Mouse (Mus musculus) brain, embryonic 14.5 days (tissue): ENCODE measurements around the gene Crim1.

Experiments used
- CTCF ChIP-seq: fragments of 200-500 bp; IDR thresholded peaks from 2 replicates; pipeline ENCODE4 v1.5.1; 2012; ENCODE audit warnings: inconsistent platforms, mild to moderate bottlenecking, moderate library complexity, borderline replicate concordance; ENCODE audit not compliant: insufficient read depth, insufficient read length; ENCODE audit errors: extremely low read depth
- POLR2A ChIP-seq: fragments of 200-500 bp; IDR thresholded peaks from 2 replicates; pipeline ENCODE4 v1.6.1; 2012; ENCODE audit warnings: mild to moderate bottlenecking, inconsistent platforms, borderline replicate concordance; ENCODE audit not compliant: poor library complexity, insufficient read depth, insufficient read length, severe bottlenecking; ENCODE audit errors: extremely low read depth

- TF ChIP-seq CTCF (no peak), POLR2A (no peak)
Measured at GRCm38 (mm10) chr17:78408386-78408785, 208.3 kb downstream of the Crim1 start.
